Mouse (Mus musculus) monocyte, adult 5-6 weeks (primary cell): ENCODE data around the gene Ppp1r36. TPM values are rescaled to one million over a fixed set of nuclear protein-coding genes. Genes with fewer than 3 reads are reported as not detected.

ENCODE experiments used
- ATAC-seq: fragments of 153-309, 156-312 bp; replicated peaks from 2 replicates; pipeline ENCODE4 v1.8.0; 2017; ENCODE audit warnings: mild to moderate bottlenecking; ENCODE audit not compliant: low TSS enrichment, insufficient number of reproducible peaks, severe bottlenecking, poor library complexity, low FRiP score
- total RNA-seq: library from RNA; stranded (forward); fragments of 200-1000, 200-491, 200-594 nt; gene quantifications from 3 replicates; pipeline ENCODE4 v1.2.3, GENCODE M21; 2017

Ppp1r36 gene
- total RNA-seq, 1 experiment from 2014 or later = 1.9 TPM

DNA sequence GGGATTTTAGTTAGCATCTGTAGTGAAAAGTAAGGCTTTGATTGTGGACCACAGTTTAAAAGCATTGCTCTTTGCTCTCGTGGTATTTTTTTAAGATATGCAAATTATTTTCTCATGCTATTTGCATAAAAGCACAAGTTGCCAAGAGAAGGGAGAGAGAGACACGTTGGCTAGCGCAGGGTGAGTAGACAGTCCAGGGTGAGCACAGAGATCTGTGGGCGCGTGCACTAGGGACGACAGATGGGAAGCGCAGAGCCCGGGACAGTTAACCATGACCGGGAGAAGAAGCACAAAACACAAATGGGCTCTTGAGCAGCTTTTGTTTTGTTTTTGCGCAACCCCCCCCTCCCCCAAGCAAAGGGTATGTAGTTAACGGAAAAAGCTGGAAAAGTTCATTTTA lies 28.5 kb upstream of the Ppp1r36 start:
- no peak for ATAC-seq

DNA sequence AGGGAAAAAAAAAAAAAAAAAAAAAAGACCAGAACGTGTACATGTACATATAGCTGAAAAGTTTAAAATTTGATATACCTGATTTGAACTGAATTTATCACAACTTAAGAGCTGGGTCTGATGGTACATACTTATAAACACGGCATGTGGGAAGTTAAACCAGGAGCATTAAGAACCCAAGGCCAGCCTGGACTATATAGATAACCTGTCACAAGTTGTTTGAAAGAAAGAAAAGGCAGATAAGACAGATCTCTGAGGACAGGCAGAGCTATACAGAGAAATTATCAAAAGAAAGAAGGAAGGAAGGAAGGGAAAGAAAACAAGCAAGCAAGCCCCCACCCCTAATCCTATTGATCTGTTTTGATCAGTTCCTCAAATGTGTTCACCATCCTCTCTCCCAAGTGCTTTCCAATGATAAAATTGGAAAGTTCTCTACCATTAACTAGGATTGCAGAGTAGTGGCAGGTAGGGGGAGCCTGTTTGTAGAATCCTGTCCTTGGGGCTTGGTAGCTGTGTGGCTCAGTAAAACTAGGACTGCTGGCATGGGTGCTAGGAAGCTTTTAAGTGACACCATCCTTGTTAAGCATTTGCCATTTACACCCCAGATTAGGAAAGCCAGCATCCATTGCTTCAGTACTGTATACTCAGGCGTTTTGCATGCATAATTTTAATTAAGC lies 25.6 kb upstream of the Ppp1r36 start:
- ATAC-seq = no peak

DNA sequence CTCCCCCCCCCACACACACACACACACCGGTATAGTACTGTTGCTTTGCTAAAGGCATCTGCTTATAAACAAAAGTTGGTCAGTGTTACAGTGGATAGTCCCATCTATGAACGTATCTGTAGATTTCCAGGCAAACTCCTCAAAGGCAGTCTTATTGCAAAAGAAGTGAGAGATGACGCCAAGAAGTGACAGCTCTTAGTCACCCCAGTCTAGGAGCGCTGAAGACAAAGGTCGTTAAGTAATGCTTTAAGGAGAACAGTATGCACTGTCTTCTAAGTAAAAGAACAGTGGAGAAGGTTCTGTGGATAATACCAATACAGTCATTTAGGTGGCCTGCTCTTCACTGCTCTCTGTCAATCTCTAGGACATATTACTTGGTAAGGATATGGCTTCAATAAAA lies 24.4 kb upstream of the Ppp1r36 start:
- ATAC-seq = no peak

DNA sequence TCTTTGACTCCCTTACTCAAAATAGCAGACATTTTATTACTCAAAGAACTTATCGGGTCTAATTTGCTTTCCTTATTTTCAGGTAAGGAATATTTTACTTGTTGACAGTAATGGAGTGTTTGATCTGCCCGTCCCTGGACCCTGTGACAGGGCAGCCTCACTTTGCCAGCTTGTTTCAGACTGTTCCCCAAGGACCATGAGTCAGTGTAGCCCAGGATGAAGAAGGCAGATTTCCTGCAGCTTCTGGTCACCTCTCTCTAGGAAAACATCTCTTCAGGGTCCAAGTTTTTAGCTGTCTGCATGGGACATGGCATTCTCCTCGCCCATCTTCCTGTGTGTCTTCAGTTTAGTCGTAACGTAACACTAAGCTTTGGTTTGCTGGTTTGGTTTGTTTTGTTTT lies 20.1 kb upstream of the Ppp1r36 start:
- no peak for ATAC-seq

DNA sequence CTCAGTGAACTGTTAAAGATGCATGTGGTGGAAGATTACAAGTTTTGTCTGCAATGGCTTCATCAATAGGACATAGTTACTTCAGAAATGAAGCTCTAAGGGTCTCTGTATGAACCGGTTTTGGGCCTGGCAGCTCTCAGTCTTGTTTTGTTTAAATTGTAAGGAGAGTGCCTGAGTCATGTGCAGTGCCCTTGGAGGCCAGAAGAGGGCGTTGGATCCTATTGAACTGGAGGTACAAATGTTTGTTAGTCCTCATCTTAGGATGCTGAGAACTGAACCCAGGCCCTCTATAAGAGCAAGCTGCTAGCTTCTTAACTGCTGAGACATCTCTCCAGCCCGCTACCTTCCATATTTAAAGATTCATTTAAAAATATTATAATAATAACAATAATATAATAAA lies 15.7 kb upstream of the Ppp1r36 start:
- ATAC-seq = no peak

DNA sequence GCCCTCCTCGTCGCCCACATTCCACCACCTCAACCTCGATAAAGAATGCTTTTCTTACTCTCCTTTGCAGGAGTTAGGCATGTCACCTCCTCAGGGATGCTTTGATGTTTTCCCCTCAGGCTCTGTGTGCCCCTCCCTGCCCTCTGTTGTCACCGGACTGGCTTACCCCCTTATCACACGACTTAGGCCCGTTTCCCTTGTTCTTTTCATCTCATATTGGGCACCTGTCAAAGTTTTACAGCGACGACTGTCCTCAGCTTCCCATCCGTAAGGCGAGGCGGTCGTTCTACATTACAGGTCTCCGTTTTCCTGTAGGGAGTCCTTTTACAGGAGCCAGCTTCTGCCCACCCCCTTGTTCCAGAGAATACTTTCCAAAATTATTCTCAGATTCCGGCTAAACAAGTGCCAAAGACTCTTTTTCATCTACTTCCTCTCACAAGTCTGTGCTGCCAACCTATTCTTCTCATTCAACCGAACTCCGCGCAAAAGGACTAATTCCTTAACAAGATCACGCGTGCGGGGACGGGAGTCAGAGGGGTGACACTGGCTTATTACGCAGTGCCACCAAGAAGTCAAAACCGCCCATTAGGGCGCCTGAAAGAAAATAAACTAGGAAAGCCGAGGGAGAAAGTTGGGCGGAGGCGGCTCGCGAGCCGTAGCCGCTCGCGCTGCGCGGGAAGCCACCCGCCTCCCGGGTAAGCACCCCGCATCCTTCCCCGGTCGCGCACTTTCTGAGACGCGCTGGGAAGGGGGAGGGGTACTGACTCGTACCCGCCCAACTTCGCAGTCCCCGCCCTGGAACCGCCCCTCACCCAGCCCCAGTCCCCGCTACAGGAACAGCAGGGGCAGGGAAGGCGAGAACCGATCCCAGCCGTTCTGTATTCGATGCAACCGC lies 14.1 kb upstream of the Ppp1r36 start:
- peak; percentile 42 for ATAC-seq

DNA sequence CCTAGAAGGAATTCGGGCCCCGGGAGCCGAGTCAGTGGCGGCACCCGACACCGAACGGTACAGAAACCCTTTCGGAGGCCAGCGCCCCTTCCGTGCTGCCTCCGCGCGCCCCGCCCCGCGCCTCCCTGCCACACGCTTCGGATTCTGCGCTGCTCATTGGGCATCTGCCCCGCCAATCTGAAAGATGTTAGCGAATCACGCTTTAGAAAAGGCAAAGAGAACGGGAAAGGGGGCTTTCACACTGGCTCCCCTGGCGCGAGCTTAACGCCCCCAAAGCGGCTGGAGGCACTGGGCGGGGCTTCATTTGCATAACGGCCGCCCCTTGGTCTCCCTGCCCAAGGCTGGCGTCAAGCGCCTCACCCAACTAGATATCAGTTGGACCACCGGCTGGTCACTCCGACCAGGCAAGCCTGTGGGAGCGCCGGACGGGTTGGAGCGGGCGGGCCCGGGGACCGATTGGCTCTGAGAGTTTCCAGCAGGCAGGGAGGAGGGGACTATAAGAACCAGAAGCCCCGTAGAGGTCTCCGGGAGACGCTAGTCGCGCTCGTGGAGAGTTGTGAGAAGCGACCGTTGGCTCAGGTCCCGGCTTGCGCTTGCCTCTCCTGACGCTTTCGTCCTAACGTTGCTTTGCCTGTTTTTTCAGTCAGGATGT lies 13.3 kb upstream of the Ppp1r36 start, which contains the start of gene Hspa2:
Gene Hspa2, plus strand, starts transcription at position 291 of the 652 bp plus-strand sequence.
- peak; percentile 89 for ATAC-seq

DNA sequence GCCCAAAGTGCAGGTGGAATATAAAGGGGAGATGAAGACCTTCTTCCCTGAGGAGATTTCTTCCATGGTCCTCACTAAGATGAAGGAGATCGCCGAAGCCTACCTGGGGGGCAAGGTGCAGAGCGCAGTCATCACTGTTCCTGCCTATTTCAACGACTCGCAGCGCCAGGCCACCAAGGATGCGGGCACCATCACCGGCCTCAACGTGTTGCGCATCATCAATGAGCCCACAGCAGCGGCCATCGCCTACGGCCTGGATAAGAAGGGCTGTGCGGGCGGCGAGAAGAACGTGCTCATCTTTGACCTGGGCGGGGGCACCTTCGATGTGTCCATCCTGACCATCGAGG lies 12.5 kb upstream of the Ppp1r36 start:
- no peak for ATAC-seq

DNA sequence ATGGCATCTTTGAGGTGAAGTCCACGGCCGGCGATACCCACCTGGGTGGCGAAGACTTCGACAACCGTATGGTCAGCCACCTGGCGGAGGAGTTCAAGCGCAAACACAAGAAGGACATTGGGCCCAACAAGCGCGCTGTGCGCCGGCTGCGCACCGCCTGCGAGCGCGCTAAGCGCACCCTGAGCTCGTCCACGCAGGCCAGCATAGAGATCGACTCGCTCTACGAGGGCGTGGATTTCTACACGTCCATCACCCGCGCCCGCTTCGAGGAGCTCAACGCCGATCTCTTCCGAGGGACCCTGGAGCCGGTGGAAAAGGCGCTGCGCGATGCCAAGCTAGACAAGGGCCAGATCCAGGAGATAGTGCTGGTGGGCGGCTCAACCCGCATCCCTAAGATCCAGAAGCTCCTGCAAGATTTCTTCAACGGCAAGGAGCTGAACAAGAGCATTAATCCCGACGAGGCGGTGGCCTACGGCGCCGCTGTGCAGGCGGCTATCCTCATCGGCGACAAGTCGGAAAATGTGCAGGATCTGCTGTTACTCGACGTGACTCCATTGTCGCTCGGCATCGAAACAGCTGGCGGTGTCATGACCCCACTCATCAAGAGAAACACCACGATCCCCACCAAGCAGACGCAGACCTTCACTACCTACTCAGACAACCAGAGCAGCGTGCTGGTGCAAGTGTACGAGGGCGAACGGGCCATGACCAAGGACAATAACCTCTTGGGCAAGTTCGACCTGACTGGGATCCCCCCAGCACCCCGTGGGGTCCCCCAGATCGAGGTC lies 12.0 kb upstream of the Ppp1r36 start:
- ATAC-seq = no peak

DNA sequence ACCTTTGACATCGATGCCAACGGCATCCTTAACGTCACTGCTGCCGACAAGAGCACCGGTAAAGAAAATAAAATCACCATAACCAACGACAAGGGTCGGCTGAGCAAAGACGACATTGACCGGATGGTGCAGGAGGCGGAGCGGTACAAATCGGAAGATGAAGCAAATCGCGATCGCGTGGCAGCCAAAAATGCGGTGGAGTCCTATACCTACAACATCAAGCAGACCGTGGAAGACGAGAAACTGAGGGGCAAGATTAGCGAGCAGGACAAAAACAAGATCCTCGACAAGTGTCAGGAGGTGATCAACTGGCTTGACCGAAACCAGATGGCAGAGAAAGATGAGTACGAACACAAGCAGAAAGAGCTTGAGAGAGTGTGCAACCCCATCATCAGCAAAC lies 11.4 kb upstream of the Ppp1r36 start:
- no peak for ATAC-seq

DNA sequence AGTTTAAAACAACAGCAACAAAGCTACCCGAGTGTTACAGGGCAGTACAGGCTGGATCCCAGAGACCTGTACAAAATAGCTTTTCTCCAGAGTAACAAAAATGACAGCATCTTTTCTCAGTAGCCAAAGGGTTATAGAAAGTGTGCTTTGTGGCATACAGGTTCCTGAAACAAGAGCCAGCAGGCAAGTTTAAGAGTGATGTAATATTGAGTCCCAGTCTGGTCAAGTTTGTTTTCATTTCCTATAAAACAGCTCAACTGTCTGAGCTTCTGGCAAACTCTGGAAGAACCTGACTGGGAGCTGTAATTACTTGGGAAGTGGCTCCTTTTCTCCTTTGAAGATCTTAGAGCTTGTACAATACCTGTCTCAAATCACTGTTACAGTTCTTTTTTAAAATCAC lies 10.2 kb upstream of the Ppp1r36 start:
- no peak for ATAC-seq

DNA sequence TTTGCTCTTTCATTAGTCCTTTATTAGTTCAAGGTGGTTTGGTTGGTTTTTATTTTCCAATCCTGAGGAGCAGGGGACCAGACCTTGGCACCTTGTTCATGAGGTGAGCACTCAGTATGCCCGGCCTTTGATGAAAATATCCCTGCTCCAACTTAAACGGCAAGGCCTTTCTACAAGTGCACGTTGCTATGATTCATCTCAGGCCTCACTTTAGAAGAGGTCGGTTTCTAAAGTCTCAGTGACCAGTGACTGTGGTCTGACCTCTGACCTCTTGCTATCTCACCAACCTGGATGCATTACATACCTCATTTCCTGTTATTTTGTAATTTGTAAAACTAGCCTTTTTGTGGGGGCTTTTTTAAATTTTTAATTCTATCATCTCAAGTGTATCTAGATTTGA lies 8.2 kb upstream of the Ppp1r36 start:
- no peak for ATAC-seq

DNA sequence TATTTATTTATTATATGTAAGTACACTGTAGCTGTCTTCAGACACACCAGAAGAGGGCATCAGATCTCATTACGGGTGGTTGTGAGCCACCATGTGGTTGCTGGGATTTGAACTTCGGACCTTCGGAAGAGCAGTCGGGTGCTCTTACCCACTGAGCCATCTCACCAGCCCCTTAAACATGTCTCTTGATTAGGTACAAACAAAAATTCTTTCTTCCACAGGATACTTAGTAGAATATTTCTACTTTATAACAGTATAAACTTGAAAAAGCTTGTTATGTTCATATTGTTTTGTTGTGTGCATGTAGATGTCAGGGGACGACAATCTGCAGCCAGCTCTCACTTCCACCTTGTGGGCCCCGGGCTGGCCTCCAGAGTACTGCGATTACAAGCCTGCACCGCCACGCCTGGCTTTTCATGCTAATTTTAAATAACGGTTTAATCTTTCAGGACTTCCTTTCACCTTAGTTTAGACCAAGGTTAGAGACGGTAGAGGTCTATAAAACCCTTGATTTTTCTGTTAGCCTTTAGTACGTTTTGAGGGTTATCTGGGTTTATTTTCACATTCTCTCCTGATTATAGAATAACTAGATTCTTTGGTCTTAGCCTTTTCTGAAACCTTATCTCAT lies 1.8 kb upstream of the Ppp1r36 start:
- ATAC-seq = no peak

DNA sequence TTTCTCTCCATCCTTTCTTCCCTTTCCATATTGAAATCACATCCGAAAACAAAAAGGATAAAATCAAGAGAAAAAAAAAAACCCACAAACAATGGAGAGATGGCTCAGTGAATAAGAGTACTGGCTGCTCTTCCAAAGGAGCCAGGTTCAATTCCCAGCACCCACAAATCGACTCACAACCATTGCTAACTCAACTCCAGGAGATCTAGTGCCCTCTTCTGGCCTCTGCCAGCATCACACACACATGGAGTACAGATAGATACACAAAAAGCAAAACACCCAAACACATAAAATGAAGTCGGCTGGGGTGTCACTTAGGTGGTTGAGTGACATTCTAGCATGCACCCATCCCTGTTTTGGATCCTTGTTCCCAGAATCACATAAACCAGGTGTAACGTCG lies 1.0 kb downstream of the Ppp1r36 start:
- no peak for ATAC-seq

DNA sequence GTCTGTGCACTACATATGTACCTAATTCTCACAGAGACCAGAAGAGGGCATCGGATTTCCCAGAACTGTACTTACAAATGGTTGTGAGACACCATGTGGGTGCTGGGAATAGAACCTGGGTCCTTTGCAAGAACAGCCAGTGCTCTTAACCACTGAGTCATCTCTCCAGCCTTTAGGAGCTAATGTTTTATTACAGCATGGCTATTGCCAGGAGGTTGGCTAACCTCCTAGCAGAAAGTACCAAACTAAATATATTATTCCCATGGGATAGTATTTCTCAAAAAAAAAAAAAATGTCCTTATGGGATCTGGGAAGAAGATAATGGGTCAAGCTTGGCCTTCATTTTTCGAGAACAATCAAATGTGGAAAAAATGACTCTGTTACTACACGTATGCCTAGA lies 7.9 kb downstream of the Ppp1r36 start:
- ATAC-seq = no peak

DNA sequence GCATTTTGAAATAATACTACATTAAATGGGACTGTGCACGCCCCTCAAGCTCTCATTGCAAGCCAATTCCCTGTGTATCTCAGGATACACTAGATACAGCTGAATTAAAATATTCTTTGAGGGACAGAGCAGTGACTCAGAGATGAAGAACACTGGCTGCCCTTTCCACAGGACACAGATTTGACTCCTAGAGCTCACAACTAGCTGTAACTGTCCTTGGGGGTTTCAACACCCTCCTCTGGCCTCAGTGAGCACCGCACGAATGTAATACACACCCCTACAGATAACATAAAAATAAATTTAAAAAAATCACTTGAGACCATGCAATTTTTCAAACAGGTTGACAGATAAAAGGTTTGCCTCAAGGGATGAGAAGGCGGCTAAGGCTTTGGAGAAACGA lies 10.2 kb downstream of the Ppp1r36 start:
- no peak for ATAC-seq

DNA sequence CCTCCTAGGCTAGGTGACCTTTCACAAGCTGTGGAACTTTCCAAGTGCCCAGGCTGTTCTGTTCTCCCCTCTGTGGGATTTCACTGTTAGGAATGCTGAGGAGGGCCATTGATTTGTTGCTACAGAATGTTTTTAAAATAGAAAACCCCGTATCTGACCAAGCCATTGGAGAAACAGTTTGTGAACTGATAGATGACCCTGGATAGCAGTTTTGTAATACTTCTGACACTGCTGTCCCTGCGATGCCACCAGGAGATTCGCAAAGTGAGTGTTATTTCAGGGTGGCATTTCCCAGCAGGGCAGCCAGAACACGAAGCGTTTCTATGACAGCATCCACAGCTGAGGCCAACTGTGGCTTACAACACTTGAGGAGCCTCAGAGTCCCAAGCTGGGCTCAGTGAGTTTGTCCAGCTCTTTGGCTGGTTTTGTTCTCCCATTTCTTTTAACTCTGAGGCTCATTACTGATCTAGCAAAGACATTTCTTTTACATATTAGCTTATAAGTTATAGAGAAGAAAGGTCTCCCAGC lies 13.6 kb downstream of the Ppp1r36 start:
- no peak for ATAC-seq

DNA sequence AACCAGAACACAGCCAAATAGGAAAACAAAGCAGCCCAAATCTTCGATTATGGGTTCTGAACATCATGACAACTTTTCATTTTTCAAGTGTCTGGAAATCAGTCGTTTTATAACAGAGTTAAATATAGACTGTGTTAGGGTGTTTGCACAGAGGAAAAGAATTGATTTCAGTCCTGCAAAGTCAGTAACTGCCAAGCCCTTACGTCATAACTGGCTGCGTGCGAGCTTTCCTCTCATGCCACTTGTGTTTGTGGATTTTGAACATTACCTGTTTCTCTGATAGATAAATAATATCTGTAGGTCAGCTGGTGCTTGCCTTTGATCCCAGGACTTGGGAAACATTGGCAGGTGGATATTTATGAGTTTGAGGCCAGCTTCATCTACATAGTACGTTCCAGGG lies 14.1 kb downstream of the Ppp1r36 start:
- no peak for ATAC-seq
